Mouse (Mus musculus) lung, adult 2 months (tissue): ENCODE results near the gene Aebp1. TPM values are rescaled to one million over a fixed set of nuclear protein-coding genes. Genes with fewer than 3 reads are reported as not detected.
"Not testable (repeated sequence)": the region's sequence is repeated elsewhere in the genome, so short reads cannot be mapped to it uniquely, and the experiment has no call there.

Experiments
- DNase-seq: peaks from one replicate; pipeline ENCODE4 v3.0.0; 2022
- H3K4me1 ChIP-seq: fragments of 200-500 bp; 2 replicates; pipeline ENCODE4 v1.6.1; 2011; ENCODE audit warnings: low read length; ENCODE audit not compliant: control insufficient read depth, insufficient read depth
- H3K4me3 ChIP-seq: fragments of 200-500 bp; replicated peaks from 2 replicates; pipeline ENCODE3; 2011; ENCODE audit warnings: low read depth, mild to moderate bottlenecking, control low read depth, low read length; ENCODE audit errors: extremely low read depth
- CTCF ChIP-seq: fragments of 200-500 bp; IDR thresholded peaks from 2 replicates; pipeline ENCODE4 v1.5.1; 2011; ENCODE audit warnings: mild to moderate bottlenecking, low read length, control low read depth; ENCODE audit not compliant: insufficient read depth
- POLR2A ChIP-seq: fragments of 200-500 bp; IDR thresholded peaks from 2 replicates; pipeline ENCODE4 v1.6.1; 2011; ENCODE audit warnings: low read depth, mild to moderate bottlenecking, control low read depth, low read length, borderline replicate concordance; ENCODE audit errors: extremely low read depth
- WGBS: fragments of 180-500 bp; shearing (Covaris S2); methylation state at CpG from one replicate; pipeline ENCODE4 v1.1.7; 2018; 5-methylcytosine and 5-hydroxymethylcytosine counted together
- polyA plus RNA-seq: library from polyadenylated mRNA; depleted of rRNA; stranded (reverse); fragments of >200 nt; gene quantifications from 2 replicates; pipeline ENCODE4 v1.2.3, GENCODE M21; 2012

Gene Aebp1
- polyA plus RNA-seq, 1 experiment, result 84.8 TPM

DNA sequence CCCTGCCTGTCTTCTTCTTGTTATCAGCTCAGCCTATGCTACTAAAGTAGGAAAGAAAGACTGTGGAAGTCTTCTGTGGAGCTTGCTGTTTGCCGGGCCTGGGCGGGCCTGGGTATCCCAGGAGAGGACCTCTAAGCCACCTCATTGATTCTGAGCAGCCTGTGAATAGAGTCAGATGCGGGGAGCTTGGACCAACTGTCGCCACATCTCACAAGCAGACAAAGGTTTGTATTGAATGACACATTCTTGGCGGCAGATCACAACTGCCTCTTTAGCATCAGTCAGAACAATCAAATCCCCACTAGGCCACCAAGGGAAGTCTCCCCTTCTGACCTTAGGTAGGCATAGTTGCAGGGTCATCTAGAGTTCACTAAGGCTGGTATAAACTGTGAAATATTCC is 25.5 kb downstream of the Aebp1 start:
- H3K4me3 ChIP-seq, result no peak overlapping the region
- 64% methylated on average over 5 of the region's 5 CpGs for WGBS
- peaks cover 2% of the 10 kb centered on the region for H3K4me1 ChIP-seq
- TF ChIP-seq CTCF (no peak), POLR2A (no peak)
- DNase-seq, result no peak

DNA sequence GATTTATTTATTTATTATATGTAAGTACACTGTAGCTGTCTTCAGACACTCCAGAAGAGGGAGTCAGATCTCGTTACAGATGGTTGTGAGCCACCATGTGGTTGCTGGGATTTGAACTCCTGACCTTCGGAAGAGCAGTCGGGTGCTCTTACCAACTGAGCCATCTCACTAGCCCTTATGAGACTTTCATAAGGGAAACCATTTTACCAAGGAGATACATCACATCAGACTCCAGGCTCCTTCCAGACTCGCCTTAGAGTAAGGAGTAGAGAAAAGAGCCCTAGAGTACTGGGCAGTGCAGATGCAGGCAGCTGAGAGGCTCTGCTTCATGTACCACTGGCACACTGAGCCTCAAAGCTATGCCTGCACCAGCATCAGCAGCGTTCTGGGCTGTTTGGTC is 26.8 kb downstream of the Aebp1 start:
- not testable (repeated sequence) for H3K4me1 ChIP-seq, DNase-seq, H3K4me3 ChIP-seq
- WGBS, result 59% methylated on average over 5 of the region's 5 CpGs

DNA sequence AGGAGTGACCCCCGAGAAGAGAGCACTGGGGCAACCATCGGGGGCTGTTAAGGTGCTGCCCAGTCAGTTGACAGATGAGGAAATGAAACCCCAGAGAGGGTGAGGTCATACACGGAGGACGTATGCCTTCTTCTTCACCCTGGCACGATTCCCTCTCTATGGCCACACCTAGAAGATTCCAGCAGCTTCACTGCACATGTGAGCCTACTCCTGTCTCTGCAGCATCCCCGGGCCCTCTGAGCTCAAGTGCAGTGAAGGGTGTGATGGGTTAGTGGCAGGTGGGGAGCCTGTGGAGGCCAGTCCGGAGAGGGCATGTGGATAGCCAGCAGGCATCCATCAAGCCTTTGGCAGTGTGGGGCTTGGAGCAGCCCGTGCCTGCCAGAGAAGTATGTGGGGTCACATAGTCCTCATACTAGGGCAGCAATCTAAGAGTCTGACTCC is 30.4 kb downstream of the Aebp1 start:
- peaks cover 3% of the 10 kb centered on the region for H3K4me1 ChIP-seq
- WGBS, result 16% methylated on average over 8 of the region's 8 CpGs
- TF ChIP-seq CTCF (no peak), POLR2A (no peak)
- DNase-seq, result no peak
- no peak overlapping the region for H3K4me3 ChIP-seq

DNA sequence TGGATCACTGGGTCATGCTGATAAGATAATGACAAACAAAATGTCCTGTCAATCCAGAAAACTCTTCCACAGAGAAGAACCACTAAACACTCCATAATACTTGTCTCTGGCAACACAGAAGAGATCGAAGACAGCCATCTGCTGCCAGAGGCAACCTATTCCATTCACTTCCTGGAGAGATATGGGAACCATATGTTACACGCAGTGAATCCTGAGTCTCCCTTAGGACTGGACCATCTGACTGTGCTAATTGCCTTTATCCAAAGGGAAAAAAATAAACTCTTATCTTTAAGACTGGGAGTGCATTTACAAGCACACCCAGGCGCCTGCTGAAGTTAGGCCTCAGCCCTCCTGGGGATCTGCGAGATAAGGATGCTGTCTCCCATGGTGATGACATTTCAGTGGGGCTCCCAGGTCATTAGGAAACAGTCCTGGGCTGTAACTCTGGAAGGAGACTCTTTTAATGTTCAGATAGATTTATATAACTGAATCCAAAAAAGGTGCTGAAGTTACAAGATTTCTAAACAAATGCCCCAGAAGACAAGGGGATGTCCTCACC is 31.1 kb downstream of the Aebp1 start:
- no peak overlapping the region for H3K4me3 ChIP-seq
- no peak for TF ChIP-seq POLR2A
- no peak for TF ChIP-seq CTCF
- WGBS, result 70% methylated on average over 4 of the region's 4 CpGs

DNA sequence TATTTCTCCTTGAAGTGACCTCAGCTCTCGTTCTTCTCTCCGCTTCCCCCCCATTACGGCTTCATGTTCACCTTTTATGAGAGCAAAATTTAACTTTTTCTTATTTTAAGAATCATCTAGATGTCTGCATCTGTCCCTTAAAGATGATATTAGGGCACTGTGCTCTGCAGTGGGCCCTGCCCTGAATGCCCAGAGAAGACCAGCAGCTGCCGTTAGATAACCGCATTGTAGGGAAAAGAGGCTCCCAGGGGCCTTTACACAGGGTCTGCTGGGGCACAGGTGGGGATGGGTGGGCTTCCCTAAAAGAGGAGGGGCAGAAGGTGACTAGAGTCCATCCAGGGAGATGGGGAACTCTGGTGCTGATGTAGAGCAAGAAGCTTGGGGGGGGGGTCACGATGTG is 32.1 kb downstream of the Aebp1 start:
- no peak overlapping the region for H3K4me3 ChIP-seq
- peaks cover 5% of the 10 kb centered on the region for H3K4me1 ChIP-seq
- no peak for DNase-seq
- 82% methylated on average over 6 of the region's 6 CpGs for WGBS
- no peak for TF ChIP-seq CTCF
- TF ChIP-seq POLR2A, result no peak

More for the DNA sequence above, 31.1 kb downstream of the Aebp1 start:
- H3K4me1 ChIP-seq, result peaks cover 5% of the 10 kb centered on the region
- DNase-seq, result no peak

DNA sequence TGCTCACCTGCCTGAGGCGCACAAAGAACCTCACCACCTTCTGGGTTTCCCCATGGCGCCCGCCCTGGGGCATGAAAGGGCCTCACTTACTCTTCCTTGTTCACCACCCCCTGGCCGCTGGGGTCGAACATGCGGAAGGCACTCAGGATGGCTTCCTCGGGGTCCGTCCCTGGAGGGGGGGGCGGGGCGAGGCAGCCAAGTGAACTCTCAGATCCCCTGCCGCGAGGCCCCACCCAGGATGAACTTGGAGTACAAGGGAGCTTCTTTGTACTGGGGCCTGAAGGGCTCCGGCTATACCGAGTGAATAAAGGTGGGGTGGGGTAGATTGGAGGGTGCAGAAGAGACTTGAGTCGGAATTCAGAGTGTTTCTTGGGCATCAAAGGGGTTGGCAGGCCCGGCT is 35.5 kb downstream of the Aebp1 start:
- WGBS, result 24% methylated on average over 16 of the region's 16 CpGs
- TF ChIP-seq POLR2A, result no peak
- no peak for TF ChIP-seq CTCF
- DNase-seq, result no peak
- Histone ChIP-seq H3K4me1 (peaks cover 5% of the 10 kb centered on the region), H3K4me3 (no peak overlapping the region)

DNA sequence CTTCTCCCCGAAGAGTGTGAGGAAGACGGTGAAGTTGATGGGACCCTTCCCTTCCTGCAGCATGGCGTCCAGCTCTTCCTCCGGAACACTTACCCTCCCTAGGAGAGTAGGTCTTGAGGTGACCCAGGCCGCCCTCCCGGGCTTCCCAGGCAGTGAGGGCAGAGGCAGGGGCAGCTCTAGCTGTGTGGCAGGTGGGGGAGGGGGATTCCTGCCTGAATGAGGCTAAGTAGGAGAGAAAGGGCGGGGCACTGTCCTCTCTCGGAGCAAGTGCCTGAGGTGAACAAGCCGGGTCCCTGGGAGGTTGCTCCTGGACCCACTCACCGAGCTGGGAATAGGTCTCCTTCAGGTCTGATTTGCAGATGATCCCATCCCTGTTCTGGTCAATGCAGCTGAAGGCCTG is 36.1 kb downstream of the Aebp1 start:
- Histone ChIP-seq H3K4me1 (peaks cover 5% of the 10 kb centered on the region; the same call in 1 of the 2 replicates), H3K4me3 (no peak overlapping the region)
- 29% methylated on average over 10 of the region's 10 CpGs for WGBS
- DNase-seq, result no peak
- TF ChIP-seq POLR2A, result no peak

DNA sequence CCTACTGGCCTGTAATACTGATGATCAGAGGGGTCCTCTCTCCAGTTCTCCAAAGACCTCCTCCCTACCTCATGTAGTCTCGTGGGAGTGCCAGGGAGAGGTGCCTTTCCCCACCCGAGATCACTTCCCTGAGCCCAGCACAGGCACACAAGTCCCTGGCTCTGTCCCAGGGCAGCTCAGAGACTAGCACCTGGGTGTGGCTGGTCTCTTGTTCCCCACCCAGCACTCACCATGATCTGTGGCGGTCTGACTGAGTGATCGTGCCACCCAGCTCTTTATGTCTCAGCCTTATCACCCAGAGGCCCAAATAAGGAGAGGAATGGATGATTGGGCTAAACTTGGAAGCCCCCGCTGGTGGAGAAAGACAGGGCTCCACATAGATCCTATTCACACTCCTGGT is 36.8 kb downstream of the Aebp1 start, which contains the start of gene Myl7:
Gene Myl7, minus strand, starts transcription at position 252 of the 400 bp plus-strand sequence.
- no peak for DNase-seq
- 47% methylated on average over 5 of the region's 5 CpGs for WGBS
- H3K4me3 ChIP-seq, result no peak within 1 kb of the TSS
- TF ChIP-seq POLR2A, result no peak
- peaks cover 5% of the 10 kb centered on the region; the same call in 1 of the 2 replicates for H3K4me1 ChIP-seq

DNA sequence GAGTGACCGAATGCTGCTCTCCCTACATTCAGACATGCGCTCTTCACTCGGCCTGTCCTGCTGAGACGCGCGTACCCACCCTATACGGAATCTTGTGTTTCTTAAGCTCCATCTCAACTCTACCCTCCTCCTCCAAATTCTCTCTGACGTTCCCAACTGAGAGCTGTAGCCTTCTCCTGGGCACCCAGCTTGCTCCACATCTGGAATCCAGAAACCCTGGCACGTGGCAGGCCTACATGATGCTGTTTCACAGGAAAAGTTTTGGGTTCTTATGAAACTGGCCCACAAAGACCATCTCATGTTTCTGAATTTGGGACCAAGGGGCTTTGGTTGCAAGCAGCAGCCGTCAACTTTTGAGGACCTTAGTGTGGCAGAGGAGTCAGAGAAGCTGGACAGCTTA is 37.5 kb downstream of the Aebp1 start:
- 95% methylated on average over 10 of the region's 10 CpGs for WGBS
- DNase-seq, result no peak
- Histone ChIP-seq H3K4me1 (peaks cover 5% of the 10 kb centered on the region; the same call in 1 of the 2 replicates), H3K4me3 (no peak overlapping the region)
- TF ChIP-seq POLR2A (no peak), CTCF (no peak)

DNA sequence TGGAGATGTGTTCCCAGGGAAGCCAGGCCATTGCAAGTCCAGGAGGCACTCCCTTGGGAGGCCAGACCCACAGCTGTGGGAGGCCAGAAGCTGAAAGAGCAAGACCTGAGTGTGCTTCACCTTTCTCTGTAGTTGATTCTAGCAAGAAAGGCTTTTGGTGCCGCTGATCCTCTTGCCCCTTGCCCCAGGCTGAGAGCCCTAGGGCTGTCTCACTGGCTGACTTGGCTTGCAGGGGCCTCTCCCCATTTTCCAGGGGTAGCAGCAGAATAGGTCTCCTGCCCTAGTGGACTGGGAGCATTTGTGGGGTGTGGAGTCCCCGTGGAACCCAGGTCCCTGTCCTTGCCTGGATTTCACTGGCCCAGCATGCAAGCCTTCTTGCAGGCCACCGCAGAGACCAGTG is 39.6 kb downstream of the Aebp1 start:
- WGBS, result 55% methylated on average over 3 of the region's 3 CpGs
- DNase-seq, result no peak
- TF ChIP-seq POLR2A, result no peak
- no peak for TF ChIP-seq CTCF
- H3K4me3 ChIP-seq, result no peak overlapping the region
- H3K4me1 ChIP-seq, result peaks cover 5% of the 10 kb centered on the region; the same call in 1 of the 2 replicates
